Mouse (Mus musculus): ENCODE results near the gene Efna2.
"Not testable (repeated sequence)": the region's sequence is repeated elsewhere in the genome, so short reads cannot be mapped to it uniquely, and the experiment has no call there.

Efna2 gene

DNA sequence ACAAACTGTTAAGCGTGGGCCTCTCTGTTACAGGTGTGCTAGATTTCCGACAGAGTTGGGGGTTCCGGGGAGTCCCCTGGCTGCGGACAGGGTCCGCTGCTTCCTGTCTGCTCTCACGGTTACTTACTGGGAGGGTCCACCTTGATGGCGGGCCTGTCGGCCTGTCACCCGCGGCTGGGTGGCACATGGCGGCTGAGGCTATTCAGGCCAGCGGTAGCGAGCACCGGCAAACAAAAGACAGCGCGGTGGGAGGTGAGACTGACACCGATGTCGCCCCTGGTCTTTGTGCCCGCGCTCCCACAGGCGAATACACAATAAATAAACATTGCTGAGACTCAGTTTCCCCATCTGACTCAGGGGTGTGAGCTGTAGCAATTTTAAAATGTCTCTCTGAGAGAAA lies 10.7 kb downstream of the Efna2 start:
- DNase-seq, result peak in 1 of 2 experiments; percentile 22

GRCm38 (mm10) chr10:80190491-80191051 lies 11.3 kb downstream of the Efna2 start:
- DNase-seq, result peak; percentile 54 to 59

DNA sequence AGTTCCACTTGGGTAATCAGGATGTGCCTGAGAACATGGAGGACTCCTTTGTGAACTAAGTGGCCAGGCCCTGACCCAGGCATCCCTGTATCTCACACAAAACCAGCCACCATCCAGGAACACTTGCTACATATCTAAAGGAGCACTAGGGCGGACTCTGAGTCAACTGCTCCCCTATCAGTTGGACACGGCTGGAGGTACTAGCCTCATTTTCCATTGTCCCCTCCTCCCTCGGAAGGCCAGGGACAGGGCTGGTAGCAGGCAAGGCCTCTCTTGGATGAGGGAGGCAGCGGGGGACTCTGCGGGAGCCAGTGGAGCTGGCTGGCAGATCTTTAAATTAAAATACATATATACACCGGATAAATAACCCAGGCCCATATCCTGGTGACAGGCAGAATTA lies 14.7 kb downstream of the Efna2 start:
- DNase-seq, result no peak

DNA sequence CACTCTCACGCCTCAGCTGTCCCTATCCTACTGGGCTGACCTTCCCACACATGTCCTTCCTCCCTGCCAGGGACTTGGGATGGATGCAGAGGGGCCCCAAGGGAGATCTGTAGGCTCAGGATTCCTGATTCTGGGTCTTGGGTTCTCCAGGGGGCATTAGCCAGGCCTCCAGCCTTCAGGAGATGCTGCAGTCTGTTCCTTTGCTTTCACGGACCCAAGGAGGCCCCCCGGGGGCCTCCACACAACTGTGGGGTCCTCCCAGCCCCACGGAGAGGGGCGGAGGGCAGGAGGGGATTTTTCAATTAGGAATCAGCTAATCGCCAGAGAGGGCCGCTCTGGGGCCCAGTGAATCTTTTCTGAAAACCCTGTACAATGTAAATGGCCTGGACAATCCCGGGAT lies 15.2 kb downstream of the Efna2 start:
- no peak for DNase-seq

GRCm38 (mm10) chr10:80196167-80196566 lies 16.9 kb downstream of the Efna2 start:
- no peak for DNase-seq

GRCm38 (mm10) chr10:80196778-80197581 lies 17.7 kb downstream of the Efna2 start:
- DNase-seq, result no peak

DNA sequence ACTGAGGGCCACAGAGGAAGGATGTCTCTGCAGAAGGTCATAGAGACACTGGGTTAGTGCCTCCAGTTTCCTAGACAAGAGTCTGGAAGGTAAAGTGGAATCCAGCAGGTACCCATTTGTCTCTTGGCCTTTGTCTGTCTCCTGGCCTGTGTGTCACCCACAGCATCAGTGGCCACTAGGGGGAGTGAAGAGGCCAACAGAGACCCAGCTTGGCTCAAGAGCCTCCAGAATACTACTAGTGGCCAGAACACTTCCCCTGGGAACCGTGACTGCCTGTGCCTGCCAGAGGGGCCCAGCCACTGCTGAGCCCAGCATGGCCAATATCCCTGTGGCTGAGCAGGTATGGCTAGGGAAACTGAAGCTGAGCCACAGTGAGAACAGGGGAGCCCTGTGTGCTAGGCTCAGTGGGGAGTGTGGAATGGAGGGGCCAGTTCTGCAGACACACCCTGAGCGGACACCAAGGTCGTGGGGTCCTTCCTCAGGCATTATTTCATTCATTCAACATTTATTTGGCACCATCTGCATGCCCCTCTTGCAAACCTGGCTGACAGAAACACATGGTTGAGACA lies 20.2 kb downstream of the Efna2 start:
- peak; percentile 80 to 90 for DNase-seq

DNA sequence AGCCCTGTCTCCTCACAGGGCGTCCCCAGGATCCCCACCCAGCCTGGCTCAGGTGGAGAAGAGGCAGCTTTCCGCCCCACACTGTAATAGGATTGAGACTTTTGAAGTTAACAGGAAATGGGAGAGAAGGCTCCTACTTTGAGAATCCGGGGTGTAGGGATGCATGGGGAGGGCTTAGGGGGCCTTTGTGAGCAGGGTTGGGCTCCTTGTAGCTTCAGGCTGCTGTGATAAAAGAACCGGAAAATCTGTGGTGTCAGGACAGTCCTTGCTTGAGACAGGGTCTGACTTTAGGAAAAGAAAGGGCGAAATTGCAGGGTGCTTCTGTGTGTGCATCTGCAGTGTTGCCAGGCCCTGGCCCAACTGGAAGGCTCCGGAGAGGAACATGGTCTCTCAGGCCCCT lies 21.2 kb downstream of the Efna2 start:
- no peak for DNase-seq

- no peak for DNase-seq
Measured at GRCm38 (mm10) chr10:80204055-80204454, 24.8 kb downstream of the Efna2 start.

DNA sequence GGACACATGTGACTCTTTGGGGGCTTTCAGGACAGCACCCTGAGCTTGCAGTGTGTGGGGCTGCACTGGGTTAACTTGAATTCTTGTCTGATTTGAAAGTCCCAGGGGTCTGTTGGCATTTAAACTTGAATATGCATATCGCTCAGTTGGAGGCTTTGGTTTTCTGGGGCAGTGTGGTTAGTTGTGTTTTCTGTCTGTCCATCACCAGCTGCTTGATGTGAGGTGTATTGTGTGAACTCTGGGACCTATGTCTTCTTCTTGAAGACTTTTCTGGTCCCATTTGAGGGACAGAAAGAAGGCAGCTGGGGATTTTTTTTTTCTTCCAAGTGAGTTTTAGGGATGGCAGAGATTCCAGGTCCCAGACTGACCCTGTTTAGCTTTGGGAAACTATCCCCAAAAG lies 27.9 kb downstream of the Efna2 start:
- no peak for DNase-seq

DNA sequence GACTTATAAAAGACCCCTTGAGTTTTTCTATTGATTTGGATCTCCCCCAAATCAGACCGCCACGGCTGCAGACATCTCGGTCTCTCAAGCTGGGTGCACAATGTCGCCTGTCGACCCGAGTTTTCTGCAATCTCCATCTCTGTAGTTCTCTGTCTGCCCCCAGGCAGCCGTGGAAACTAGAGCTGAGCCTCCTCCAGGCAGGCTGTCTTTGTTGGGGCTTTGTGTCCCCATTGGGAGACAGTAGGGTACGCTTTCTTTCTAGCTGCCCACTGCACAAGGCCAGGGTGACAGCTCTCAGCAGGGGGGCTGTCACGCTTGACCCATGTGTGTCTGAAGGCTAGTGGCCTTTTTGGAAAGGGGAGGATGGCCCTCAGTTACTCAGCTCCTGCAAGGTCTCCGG lies 28.4 kb downstream of the Efna2 start:
- no peak for DNase-seq

DNA sequence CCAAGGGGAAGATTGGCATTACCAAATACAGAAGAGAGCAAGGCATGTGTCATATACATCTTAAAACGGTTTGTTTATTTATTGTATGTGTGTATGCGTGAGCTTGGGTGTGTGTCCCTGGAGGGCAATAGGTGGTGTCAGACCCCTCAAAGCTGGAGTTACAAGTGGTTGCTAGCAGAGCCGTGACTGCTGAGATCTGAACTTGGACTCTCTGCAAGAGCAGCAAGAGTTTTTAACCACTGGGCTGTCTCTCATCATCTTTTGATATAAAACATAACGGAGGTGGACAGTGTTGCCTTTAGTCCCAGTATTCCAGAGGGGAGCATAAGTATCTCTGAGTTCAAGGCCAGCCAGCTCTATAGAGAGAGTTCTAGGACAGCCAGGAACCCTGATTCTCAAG lies 29.0 kb downstream of the Efna2 start:
- no peak for DNase-seq

DNA sequence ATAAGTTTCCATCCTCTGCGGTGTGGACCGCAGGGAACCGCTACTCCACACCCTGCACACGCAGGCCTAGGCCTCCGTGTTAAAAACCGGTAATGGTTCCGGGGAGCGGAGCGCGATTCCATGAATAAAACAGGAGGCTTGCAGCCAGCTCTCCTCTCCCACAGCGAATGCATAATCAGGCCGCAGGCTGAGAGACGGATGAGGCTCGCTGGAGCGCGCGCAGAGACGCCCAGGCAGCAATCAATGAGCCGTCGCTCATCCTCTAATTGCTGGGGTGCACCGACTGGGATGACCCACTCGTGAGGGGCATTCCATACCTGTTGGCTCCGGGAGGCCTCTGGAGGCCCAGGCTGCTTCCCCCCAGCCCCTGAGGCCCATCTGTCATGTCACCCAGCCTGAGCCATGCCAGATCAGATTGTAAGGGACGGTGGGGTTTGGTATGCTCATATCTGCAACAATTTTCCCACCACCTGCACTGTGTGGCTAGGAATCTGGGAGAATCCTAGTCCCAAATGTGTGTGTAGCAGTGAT lies 29.6 kb downstream of the Efna2 start:
- peak in 1 of 2 experiments; percentile 38 for DNase-seq

- DNase-seq, result not testable (repeated sequence)
Measured at GRCm38 (mm10) chr10:80211547-80212103, 32.3 kb downstream of the Efna2 start.

GRCm38 (mm10) chr10:80215048-80215772 lies 35.9 kb downstream of the Efna2 start:
- no peak for DNase-seq

DNA sequence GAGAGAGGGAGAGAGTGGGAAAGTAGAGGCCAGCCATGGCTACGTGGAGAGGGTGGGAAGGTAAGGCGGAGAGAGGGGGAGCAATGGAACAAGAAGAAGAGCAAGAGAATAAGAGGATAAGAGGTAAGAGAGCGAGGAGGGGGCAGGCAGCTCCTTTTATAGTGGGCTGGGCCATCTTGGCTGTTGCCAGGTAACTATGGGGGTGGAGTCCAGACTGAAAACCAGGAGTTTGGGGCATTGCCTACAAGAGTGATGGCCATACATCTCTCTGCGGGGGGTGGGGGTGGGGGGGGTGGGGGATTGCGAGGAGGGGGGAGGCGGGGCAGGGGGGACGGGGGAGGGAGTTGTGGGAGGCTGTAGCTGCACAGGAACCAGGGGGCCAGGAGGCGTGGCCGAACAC lies 41.4 kb downstream of the Efna2 start:
- no peak for DNase-seq

DNA sequence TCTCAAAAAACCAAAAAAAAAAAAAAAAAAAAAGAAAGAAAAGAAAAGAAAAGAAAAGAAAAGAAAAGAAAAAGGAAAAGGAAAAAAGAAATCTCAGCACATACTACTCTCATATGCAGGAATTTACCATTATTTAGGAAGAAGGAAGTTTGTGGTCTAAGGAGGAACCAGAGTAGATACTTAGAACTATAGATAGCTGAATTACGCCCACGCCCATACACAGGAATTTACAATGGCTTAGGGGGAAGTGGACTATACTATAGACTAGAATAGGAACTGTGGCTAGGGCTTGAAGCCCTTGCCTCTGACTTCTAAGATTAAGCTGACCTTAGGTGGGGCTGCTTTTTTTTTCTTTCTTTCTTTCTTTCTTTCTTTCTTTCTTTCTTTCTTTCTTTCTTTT lies 43.9 kb downstream of the Efna2 start:
- not testable (repeated sequence) for DNase-seq

DNA sequence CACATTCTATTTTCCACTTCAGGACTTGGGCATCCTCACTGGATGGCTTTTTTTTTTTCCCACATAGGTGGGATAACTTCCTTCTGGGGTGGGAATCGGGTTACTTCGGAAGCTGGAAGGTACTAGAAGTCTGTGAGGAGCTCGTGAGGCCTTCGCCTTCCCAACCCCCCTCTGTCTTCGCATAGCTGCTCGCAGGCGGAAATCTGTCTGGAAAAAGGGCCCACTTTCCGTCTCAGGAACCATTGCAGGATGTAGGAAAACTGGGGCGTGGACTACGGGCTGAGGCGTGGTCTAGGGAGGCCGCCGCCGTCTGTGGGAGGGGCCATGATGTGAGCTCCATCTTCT lies 46.8 kb downstream of the Efna2 start:
- no peak for DNase-seq

- peak; percentile 97 to 99 for DNase-seq
Measured at GRCm38 (mm10) chr10:80226416-80227165, 47.3 kb downstream of the Efna2 start, which contains the start of gene Mum1. Gene Mum1, plus strand, starts transcription at chr10:80226434.

DNA sequence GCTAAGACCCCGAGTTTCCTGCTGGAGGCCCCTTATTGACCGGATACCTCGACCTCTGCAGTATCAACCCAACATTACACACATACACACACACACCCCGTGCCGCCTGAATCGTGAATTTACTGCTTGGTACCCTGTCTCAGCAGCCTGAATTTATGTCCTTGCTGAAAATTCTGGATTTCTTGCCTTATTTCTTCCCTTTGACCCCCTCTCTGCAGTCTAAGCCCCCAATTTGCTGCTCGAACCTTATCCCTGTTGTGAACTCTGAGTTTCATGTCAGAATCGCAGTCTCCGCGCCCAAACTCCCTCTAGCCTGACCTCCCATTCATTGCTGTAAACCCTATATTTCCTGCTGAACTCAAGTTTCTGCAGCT lies 47.9 kb downstream of the Efna2 start:
- peak in 1 of 2 experiments; percentile 45 for DNase-seq

GRCm38 (mm10) chr10:80227877-80228775 lies 48.8 kb downstream of the Efna2 start:
- peak; percentile 53 to 58 for DNase-seq

Data from cerebellum, postnatal 25 days (tissue).